Mouse (Mus musculus): ENCODE results near the gene Fmn2.

Gene Fmn2

DNA sequence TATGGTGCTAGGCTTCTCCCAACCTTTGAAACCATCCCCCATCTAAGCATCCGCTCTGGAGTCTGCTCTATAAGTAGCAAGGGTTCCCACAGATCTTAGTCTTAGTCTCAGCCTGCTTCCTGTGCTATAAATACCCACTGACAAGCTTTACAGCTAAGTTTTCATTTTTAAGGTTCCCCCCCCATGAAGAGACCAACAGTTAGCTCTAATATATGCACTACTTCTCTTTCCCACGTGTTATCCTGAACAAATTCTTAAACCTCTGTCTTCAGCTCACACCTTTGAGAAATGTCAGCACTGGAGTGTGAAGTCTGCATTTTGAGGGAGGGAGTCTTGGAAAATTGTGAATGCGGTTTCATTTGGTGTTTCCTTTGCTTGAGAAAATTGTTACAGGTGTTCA, 56.2 kb downstream of the Fmn2 start:
- DNase-seq, result peak; percentile 27

DNA sequence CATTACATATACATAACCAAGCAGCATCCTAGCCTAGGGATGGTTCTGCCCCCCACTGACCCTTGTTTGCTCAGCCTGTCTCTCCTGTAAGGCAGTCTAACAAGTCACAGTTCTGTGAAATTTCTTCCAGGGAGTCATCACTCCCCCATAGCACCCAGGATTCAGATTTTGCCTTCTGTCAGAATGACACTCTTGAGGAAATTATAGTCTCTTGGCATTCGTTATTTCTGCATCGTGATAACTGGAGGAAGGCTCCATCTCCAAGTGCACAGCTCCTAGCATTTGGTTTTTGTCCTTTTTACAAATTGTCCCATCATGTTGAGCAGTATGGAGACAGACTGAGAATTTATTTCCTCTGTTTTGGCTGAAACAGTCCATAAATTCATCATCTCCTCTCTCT, 56.9 kb downstream of the Fmn2 start:
- DNase-seq, result peak; percentile 57

DNA sequence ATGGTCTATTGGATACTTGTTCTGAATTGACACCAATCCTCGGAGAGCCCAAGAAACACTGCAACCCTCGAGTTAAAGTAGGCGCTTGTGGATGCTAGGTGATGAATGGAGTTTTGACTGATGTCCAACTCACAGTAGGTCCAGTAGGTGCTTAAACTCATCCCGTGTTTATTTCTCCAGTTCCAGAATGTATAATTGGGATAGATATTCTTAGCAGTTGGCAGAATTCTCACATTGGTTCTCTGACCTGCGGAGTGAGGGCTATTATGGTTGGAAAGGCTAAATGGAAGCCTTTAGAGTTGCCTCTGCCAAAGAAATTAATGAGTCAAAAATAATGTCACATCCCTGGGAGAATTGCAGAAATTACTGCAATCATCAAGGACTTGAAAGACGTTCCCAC, 62.9 kb downstream of the Fmn2 start:
- no peak for DNase-seq

DNA sequence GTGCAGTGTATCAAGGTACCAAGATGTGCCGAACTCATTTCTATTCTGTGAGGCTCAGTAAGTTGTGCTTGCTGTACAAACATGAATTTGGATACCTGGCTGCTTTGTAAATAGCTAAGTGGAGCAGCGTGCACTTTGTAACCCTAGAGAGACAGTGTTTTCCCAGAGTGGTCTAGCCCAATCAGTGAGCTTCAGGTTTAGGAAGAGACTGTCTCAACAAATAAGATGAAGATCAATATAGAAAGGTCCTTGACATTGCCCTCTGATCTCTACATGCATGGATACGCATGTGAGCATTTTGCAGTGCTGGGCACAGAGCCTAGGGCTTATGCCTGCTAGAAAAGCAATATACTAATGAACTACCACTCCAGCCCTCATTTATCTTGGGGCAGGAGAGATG, 67.0 kb downstream of the Fmn2 start:
- DNase-seq, result no peak

DNA sequence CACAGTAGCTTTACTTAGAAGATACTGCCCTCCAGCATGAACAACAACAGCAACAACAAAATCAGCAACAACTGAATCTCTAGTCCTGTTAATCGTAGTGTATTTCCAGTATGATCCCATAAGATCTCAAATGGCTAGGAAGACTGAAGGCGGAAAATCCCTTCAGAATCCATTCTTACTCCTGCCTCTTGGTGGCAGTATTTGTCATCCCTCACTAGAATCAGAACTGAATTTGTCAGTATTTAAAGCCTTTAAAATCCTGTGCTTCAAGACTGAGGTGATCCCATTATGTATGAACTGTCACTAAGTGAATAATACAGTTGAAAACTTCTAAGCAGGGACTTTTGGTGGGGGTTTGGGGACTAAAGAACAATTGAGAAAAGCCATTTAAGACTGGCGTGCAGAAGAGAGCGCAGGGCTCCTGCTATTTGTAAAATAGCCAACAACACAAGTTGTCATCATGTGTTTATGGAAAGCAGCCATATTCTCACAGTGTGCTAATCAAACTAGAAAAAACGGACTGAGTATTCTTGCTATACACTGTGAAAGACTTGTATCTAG, 90.9 kb downstream of the Fmn2 start:
- DNase-seq, result peak; percentile 32

DNA sequence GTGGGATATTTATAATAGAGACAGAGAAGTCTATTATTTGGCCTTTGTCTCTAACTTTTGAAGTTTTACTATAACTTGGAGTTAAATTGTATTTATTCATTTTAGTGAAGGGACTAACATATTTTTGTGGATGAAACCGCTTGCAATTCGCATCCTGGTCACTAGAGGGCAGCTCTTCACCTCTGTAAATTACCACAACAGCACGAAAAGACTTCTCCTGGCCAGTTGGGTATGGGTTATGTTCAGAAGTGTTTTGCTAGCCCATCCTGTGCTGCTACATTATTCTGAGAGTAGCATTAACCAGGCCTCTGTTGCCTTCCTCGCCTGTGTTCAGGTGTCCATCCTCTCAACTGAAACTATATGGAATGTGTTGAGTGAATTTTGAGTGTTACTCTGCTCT, 93.4 kb downstream of the Fmn2 start:
- peak; percentile 57 for DNase-seq

DNA sequence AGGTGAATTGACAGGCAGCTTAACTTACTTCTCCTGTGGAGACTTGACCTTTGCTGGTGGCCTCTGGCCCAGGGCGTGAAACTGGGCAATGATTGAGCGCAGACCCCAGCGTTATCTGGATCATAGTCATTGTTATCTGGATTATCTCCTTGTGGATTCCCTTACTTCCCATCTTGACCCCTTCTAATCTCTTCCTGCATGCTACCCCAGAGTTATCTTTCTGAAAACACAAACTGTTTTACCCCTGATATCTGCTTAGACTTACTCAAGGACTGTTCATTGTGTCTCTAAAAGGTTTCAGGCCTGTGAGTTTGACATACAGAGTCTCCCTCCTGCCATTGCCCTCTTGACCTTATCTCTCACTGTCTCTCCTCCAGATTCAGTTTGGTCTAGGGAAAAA, 95.9 kb downstream of the Fmn2 start:
- no peak for DNase-seq

DNA sequence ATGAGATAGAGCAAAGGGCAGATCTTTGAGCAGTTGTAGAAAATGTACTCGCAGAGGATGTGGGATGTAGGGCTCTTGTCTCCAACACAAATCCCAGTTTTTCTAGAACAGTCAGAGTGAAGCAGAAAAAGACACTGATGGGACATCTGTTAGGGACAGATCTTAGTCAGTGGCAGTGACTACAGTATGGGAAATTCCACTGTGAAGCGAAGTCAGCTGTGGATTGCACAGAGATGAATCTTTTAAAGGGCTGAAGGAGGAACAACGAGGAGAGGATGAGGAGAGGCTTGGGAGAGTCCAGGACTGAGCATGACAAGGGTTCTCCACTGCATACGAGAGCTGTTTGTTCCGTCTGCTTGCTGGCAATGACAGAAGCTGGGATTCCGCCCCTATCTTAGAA, 96.6 kb downstream of the Fmn2 start:
- DNase-seq, result peak; percentile 17

DNA sequence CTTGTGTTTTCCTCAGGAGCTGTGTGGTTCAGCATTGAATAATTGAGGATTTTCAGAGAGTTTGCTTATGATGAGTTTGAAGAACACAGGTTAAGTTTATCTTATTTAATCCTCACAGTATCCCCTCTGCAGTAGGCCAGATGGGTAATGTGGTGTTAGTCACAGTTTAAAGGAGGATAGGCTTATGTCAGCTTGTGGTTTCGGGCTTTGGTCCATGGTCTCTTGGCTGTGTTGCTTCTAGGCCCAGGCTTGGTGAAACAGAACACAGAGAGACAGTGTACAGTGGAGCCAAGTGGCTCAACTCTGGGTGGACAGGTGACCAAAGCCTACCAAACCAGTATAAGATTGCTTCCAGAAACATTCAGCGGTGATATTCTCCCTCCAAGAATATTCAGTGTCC, 98.4 kb downstream of the Fmn2 start:
- DNase-seq, result no peak

DNA sequence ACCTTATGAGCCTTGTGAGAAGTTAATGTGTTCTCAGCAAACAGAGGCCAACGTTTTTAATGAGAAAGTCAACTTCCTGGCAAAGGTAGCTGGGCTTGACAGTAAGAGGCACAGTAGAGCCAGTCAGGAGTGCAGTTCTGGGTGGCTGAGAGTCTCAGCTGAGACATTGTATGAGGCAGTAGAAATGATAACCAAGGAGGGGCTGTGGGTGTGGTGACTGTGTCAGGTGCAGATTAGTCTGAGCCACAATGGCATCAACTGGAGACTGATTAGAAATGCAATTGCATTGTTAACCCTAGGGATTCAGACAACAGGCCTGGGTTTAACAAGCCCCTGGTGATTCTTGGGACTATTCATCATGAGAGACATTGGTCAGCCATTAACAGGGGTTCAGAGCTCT, 99.0 kb downstream of the Fmn2 start:
- DNase-seq, result no peak

DNA sequence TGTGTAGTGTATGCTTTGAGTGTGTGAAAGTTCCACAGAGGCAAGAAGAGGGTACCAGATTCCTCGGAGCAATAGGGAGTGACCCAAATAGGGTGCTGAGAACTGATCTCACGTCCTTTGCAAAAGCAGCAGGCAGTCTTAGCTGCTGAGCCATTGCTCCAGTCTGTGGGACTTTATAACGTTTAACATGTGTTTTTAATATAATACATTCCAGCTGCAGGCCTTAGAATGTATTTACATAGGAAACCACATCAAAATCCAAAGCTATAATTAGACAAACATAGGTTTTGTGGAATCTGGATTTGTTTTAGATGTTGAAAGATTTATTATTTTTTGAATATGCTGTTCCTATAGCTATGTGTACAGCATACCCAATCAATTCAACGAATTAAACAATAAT, 115.7 kb downstream of the Fmn2 start:
- DNase-seq, result no peak

DNA sequence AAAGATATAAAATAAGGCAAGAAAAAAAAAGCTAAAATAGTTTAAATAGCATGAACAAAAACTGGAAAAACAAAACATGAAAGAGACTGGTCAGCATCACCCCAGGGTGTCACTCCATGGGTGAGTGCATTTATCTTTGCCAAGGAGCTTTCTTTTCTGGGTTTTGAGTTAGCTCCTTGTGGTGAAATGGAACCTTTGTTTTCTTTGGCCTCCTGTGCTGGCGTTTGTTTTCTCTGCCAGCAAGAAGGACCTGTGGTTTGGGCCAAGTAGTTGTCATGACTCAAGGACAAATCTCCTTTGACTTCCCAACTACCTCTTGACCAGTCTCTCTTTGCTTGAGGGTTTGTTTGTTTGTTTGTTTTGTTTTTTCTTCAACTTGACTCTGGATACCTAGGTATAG, 119.9 kb downstream of the Fmn2 start:
- DNase-seq, result no peak

DNA sequence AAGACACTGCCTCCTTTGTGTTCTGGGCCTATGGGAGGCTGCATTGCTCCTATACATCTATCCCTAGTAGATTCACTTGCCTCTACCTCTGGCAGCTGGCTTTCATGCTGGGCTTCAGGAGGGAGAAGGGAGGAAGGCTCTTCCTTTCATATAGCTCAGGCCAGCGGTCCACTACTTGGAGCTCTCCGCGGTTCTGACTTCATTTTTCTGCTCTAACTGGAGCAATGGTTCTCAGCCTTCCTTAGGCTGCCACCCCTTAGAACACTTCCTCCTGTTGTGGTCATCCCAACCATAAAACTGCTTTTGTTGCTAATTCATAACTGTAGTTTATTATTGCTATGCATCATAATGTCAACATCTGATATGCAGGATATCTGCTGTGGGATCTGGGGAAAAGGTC, 121.4 kb downstream of the Fmn2 start:
- no peak for DNase-seq

DNA sequence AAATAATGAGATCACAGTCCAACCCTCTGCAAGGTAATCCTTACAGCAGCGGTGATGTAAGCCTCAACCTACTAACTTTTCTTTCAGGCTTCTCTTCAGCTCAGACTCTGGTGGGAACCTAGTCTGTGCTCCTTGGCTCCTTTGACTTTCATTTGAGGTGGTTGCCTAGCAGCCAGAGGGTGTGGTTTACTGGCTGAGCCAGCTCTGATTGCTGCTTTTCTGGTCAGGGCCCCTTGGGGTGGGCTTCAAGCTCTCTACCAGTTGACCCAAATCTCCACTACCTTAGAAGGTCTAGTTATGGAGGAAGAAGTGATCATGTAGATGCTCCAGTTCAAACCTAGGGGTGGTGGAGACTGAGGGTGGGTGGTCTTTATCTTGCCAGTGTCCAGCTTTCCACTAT, 128.4 kb downstream of the Fmn2 start:
- DNase-seq, result no peak

DNA sequence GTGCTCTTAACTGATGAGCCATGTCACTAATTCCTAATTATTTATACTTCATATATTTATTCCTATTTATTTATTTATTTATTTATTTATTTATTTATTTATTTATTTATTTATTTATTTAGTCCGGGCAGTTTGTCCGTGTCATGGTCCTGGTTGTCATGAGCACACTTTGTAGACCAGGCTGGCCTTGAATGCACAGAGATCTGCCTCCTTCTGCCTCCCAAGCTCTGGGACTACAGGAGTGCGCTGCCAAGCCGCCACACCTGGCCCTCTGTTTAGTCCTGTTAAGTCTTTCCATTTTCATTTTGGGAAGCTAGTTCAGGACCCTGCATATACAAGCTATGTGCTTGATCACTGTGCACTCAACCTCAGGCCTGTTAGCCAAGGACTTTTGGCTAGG, 134.7 kb downstream of the Fmn2 start:
- DNase-seq, result no peak

DNA sequence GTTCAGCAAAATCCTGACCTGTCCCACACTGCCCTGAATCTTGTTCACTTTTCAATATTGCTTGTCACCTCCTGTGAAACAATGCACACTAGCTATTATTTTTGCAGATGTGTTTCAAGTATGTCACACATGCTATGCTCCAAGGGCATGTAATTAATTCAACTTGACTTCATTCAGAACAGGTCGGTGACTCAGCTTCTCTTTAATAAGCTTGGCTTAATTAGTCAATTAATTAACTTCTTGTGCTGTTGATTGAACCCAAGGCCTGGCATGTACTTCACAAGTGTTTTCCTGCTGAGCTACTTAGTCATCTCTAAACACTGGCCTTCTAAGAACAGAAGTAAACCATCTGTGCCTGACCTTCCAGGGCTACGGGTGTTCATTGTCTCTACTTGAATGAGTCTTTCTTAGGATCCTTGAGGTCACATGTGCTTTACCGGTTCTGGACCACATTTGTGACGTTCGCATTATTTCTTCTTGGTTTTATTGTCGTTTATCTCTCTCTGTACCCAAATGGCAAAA, 136.0 kb downstream of the Fmn2 start:
- DNase-seq, result no peak

DNA sequence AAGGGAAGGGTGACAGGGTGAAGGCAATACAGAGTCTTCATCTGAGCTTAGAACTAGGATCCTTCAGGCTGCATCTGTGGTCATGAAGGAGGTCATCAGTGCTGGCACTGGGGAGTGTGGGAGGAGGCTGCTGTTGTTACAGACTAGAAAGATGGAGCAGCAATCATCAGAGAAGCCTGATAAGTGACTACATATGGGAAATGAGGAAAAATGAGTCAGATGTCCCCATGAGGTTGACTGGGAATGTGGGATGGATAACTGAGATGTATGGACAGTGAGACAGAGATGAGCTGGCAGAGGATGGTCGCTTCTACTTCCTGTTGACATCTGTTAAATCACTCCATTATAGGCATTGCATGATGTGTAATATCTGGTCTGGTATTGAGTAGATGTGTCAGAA, 139.3 kb downstream of the Fmn2 start:
- DNase-seq, result no peak

DNA sequence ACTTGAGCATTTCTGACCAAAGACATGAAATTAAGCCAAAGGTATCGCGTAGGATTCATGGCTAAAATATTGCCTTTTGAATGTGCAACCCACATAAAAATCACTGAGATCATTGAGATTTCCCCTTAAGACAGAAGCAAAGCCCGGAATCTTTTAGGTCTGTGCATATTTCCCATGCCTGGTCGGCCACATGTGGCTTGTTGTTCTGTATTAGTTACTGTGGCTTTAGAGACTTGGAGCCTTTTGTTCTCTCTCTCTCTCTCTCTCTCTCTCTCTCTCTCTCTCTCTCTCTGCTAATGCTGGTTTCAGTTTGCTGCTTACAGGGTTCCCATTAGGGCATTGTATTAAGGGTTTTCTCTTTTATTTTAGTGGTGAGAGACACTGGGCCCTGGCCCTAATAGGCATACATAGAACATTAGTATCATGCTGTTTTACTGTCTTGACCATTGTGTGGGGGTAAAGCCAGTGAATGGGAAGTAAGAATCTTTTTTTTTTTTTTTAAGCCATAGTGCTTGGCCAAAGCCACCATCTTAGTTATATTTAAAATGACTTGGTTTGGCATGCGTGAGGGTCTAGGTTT, 141.9 kb downstream of the Fmn2 start:
- no peak for DNase-seq

DNA sequence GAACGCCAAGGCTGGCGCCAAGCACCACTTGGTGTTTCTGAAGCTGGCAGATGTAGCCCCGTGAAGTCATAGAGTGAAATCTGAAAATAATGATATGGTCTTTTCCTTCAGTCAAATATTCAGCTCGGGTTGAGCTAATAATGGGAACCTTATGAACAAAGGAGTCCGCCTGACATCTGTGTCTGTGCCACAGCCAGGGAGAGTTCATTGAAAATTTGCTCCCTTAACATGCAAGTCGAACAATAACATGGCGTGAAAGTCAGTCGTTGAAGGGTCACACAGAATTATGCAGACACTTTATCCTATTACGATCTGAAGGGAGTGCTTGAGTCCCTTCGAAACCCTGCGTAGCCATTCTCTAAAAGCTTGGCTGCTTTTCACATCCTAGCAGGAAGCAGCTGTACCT, 147.8 kb downstream of the Fmn2 start:
- DNase-seq, result no peak

DNA sequence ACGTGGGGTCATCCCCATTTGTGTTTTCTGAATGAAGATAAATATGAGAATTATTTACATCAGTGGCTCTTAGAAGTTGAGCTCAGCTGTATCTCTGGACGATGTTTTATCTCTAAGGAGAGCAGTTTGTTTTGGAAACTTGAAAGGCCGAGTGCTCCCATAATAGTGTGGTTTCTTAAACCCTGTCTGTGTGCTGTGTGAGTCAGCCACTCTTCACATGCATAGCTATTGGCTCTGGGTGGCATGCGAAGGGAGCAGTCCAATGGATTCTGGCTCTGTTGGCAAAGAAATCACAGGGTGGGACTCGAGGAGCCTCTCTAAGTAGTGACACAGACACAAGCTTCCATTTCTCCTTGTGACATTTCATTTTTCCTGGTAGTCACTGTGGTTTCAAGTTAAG, 152.9 kb downstream of the Fmn2 start:
- DNase-seq, result no peak

DNA sequence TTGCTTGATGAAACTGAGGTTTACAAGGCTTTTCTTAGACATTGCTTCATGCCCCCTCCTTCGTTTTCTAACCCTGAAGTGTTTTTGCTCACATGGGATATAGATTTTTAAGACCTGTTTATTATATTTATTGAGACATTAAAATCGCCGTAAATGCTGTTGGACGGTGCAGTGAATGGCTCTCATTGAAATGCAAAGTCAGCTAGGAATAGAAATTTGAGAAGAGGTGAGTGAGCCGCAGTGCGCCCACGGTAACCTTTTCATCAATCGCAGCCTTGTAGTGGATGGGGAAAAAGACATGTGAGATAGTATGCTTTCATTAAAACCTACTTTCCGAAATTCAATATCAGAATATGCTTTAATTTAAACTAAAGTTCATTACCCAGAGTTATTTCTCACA, 153.7 kb downstream of the Fmn2 start:
- no peak for DNase-seq

DNA sequence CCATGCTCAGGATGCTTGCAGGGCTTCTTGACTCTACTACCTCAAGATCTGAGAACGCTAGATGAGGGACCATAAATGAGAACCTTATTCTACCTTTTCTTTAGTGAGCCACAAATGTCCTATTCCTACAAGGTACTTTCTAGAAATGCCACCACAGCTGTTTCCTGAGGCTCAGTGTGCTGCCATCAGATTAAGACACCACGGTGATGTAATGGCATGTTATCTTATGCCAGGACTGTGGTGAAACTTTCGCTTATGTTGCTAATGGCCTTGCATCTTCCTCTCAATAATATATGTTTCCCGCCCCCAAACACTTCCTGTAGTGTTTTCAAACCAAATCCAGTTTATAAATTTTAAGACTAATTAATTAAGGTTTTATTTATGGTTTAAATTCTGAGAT, 154.9 kb downstream of the Fmn2 start:
- no peak for DNase-seq

DNA sequence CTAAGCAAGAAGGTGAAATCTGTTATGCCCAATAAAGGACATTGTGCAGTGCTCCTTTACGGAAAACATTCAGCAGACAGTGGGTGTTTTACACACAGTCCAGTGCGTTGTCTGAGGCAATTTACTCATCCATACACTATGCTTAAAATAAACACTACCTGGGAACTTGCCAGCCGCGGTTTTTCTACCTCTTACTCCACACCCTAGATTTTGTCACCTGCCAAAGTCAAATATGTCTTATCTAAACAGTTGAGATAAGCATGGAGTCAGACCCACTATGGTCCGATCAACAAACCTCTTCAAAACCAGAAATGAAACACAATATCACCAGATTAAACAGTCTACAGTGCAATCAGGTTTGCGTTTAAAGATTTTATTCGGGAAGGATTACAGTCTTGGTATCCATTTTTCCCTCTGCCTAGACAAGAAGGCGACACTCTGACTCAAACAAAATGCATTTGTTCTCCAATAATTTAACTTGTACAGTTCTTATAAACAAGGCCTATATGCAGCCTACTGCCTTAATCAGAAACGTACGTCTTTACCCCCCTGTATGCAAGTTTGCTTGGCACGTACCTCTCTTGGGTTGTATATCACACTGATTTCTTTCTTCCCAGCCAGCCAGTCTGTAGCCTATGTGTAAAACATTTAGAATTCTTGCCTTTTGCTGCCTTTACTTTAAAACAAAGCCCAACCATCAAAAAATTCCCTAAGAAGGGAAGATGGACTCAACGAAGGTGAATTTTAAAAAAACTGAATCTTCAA, 158.0 kb downstream of the Fmn2 start:
- no peak for DNase-seq

DNA sequence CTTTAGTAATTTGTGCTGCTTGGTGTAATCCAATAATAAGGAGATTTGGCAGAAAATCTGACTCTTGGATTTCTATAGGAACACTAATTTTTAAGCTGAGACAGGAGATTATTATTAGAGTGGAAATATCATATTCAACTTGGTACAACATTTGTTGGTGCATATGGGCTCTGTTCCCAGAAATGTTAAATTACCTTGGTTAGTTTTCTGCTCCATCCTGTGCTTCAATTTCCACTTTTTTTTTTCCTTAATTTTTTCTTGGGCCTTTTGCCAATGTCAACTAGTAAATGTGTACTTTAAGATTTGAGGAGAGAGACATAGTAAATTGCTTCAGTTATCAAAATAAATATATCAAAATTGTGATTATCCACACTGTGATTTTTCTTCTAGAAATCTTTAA, 163.5 kb downstream of the Fmn2 start:
- DNase-seq, result no peak

DNA sequence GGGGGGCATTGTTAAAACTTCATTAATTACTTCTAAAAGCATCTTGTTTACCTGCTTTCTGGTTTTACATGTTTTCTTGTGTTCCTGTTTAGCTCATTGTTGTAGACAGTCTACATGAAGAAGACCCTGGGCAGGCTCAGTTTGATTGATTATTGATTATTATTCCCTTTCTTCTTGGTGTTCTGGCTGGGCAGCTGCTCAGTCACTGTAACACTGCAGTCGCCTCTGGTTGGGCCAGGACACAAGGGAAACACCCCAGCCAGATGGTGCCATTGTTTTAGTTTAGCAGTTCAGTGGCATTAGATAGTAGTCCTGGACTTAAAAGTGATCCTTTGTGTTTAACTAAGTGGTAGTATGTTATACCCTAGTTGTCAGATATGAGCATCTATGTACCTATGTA, 167.5 kb downstream of the Fmn2 start:
- DNase-seq, result no peak

Measured in right cerebral cortex, adult 18-20 months (tissue).